Mouse (Mus musculus) intestine, embryonic 14.5 days (tissue): ENCODE measurements around the gene Dclre1b. TPM values are rescaled to one million over a fixed set of nuclear protein-coding genes. Genes with fewer than 3 reads are reported as not detected.
"Not testable (repeated sequence)": the region's sequence is repeated elsewhere in the genome, so short reads cannot be mapped to it uniquely, and the experiment has no call there.

Experiments
- ATAC-seq: fragments of 200-750 bp; cut with Nextera tagmentation; replicated peaks from 2 replicates; pipeline ENCODE4 v1.8.0; 2017; ENCODE audit warnings: low read depth, moderate number of reproducible peaks, moderate TSS enrichment, moderate library complexity; ENCODE audit not compliant: low FRiP score, low TSS enrichment
- DNase-seq: peaks from one replicate; pipeline ENCODE4 v3.0.0-alpha.2; 2018; ENCODE audit warnings: low spot score
- H3K27ac ChIP-seq: fragments of 300-500 bp; sonication (generic); 2 replicates; pipeline ENCODE4 v1.5.1; 2014; ENCODE audit warnings: low read depth, mild to moderate bottlenecking, control low read depth
- H3K27me3 ChIP-seq: fragments of 300-500 bp; sonication (generic); replicated peaks from 2 replicates; pipeline ENCODE4 v1.6.1; 2014; ENCODE audit warnings: low read length, control low read depth; ENCODE audit not compliant: control insufficient read depth, insufficient read depth
- H3K36me3 ChIP-seq: fragments of 300-500 bp; sonication (generic); 2 replicates; pipeline ENCODE4 v1.6.1; 2014; ENCODE audit warnings: low read length, control low read depth; ENCODE audit not compliant: control insufficient read depth, insufficient read depth
- H3K4me1 ChIP-seq: fragments of 300-500 bp; sonication (generic); replicated peaks from 2 replicates; pipeline ENCODE4 v1.6.1; 2014; ENCODE audit warnings: low read length, control low read depth, mixed read lengths; ENCODE audit not compliant: control insufficient read depth, insufficient read depth
- H3K4me2 ChIP-seq: fragments of 300-500 bp; sonication (generic); 2 replicates; pipeline ENCODE4 v1.6.1; 2014; ENCODE audit warnings: low read length
- H3K4me3 ChIP-seq: fragments of 300-500 bp; sonication (generic); 2 replicates; pipeline ENCODE4 v1.5.1; 2014; ENCODE audit warnings: low read depth, low read length, control low read depth, mixed read lengths
- H3K9ac ChIP-seq: fragments of 300-500 bp; sonication (generic); 2 replicates; pipeline ENCODE4 v1.6.1; 2014; ENCODE audit warnings: mild to moderate bottlenecking, low read length
- H3K9me3 ChIP-seq: fragments of 300-500 bp; sonication (generic); 2 replicates; pipeline ENCODE4 v1.6.1; 2016; ENCODE audit warnings: low read length, control low read depth; ENCODE audit not compliant: control insufficient read depth
- WGBS: fragments of 180-500 bp; shearing (Covaris S2); extraction: QIAGEN DNeasy Blood & Tissue Kit; methylation state at CpG from one replicate; pipeline ENCODE4 v1.1.7; 2014; 5-methylcytosine and 5-hydroxymethylcytosine counted together
- polyA plus RNA-seq: library from polyadenylated mRNA; unstranded; fragments of >200 nt; fragmentation: Nextera tagmentation; extraction: Ambion mirVana; gene quantifications from 2 replicates; pipeline ENCODE4 v1.2.1, GENCODE M21; 2014

Dclre1b gene
- polyA plus RNA-seq, 1 experiment from 2014 or later = 23.9 TPM

GRCm38 (mm10) chr3:103850644-103851363 lies 41.6 kb upstream of the Dclre1b start:
- ATAC-seq (no peak), DNase-seq (no peak)
- Histone ChIP-seq H3K27ac (no peak overlapping the region), H3K9me3 (no peaks in the 10 kb centered on the region), H3K36me3 (no peaks in the 10 kb centered on the region), H3K4me2 (no peak overlapping the region), H3K27me3 (no peaks in the 10 kb centered on the region), H3K4me3 (no peak overlapping the region), H3K4me1 (no peaks in the 10 kb centered on the region), H3K9ac (no peak overlapping the region)
- WGBS = 73% methylated on average over 9 of the region's 9 CpGs

GRCm38 (mm10) chr3:103840946-103841345 lies 31.7 kb upstream of the Dclre1b start:
- not testable (repeated sequence) for ATAC-seq, H3K4me2 ChIP-seq

GRCm38 (mm10) chr3:103840195-103840594 lies 31.0 kb upstream of the Dclre1b start:
- WGBS = 82% methylated on average over 3 of the region's 3 CpGs
- H3K36me3 ChIP-seq, ATAC-seq: not testable (repeated sequence)

More at GRCm38 (mm10) chr3:103840946-103841345, 31.7 kb upstream of the Dclre1b start:
- 93% methylated on average over 7 of the region's 7 CpGs for WGBS
- H3K9ac ChIP-seq, H3K27me3 ChIP-seq, H3K4me3 ChIP-seq, H3K27ac ChIP-seq, H3K9me3 ChIP-seq, H3K4me1 ChIP-seq, DNase-seq, H3K36me3 ChIP-seq: not testable (repeated sequence)

GRCm38 (mm10) chr3:103839711-103840110 lies 30.5 kb upstream of the Dclre1b start:
- Histone ChIP-seq H3K36me3 (no peaks in the 10 kb centered on the region), H3K27ac (no peak overlapping the region), H3K9ac (no peak overlapping the region), H3K27me3 (no peaks in the 10 kb centered on the region), H3K9me3 (0 out of 2 replicates have a peak, but pooled peaks cover 4% of the 10 kb centered on the region), H3K4me1 (no peaks in the 10 kb centered on the region), H3K4me3 (no peak overlapping the region), H3K4me2 (no peak overlapping the region)
- DNase-seq (no peak), ATAC-seq (no peak)
- WGBS = 93% methylated on average over 6 of the region's 6 CpGs

More at GRCm38 (mm10) chr3:103840195-103840594, 31.0 kb upstream of the Dclre1b start:
- not testable (repeated sequence) for H3K4me2 ChIP-seq, H3K4me3 ChIP-seq, H3K4me1 ChIP-seq, DNase-seq, H3K9me3 ChIP-seq, H3K27ac ChIP-seq, H3K27me3 ChIP-seq, H3K9ac ChIP-seq

- no peaks in the 10 kb centered on the region for H3K4me1 ChIP-seq
- DNase-seq (no peak), ATAC-seq (no peak)
- H3K9me3 ChIP-seq = no peaks in the 10 kb centered on the region
- no peak overlapping the region for H3K4me3 ChIP-seq
- H3K27ac ChIP-seq = no peak overlapping the region
- H3K9ac ChIP-seq = no peak overlapping the region
- 93% methylated on average over 5 of the region's 5 CpGs for WGBS
- no peak overlapping the region for H3K4me2 ChIP-seq
- H3K27me3 ChIP-seq = no peaks in the 10 kb centered on the region
- no peaks in the 10 kb centered on the region for H3K36me3 ChIP-seq
Observed at GRCm38 (mm10) chr3:103836453-103836852, 27.2 kb upstream of the Dclre1b start.

- Histone ChIP-seq H3K36me3 (no peaks in the 10 kb centered on the region), H3K4me3 (no peak overlapping the region), H3K9me3 (no peaks in the 10 kb centered on the region), H3K27me3 (no peaks in the 10 kb centered on the region), H3K9ac (no peak overlapping the region), H3K4me1 (no peaks in the 10 kb centered on the region), H3K27ac (no peak overlapping the region), H3K4me2 (no peak overlapping the region)
- ATAC-seq = no peak
- 78% methylated on average over 10 of the region's 10 CpGs for WGBS
- DNase-seq = no peak
Observed at GRCm38 (mm10) chr3:103835951-103836310, 26.7 kb upstream of the Dclre1b start.

GRCm38 (mm10) chr3:103835272-103835950 lies 26.2 kb upstream of the Dclre1b start:
- ATAC-seq = no peak
- H3K4me3 ChIP-seq = no peak overlapping the region
- no peak overlapping the region for H3K9ac ChIP-seq
- no peaks in the 10 kb centered on the region for H3K4me1 ChIP-seq
- H3K9me3 ChIP-seq = no peaks in the 10 kb centered on the region
- no peak overlapping the region for H3K27ac ChIP-seq
- no peaks in the 10 kb centered on the region for H3K27me3 ChIP-seq
- no peak overlapping the region for H3K4me2 ChIP-seq
- no peak for DNase-seq
- H3K36me3 ChIP-seq = no peaks in the 10 kb centered on the region
- WGBS = 79% methylated on average over 6 of the region's 6 CpGs

- Histone ChIP-seq H3K27ac (no peak overlapping the region), H3K9me3 (no peaks in the 10 kb centered on the region), H3K36me3 (no peaks in the 10 kb centered on the region), H3K9ac (no peak overlapping the region), H3K27me3 (no peaks in the 10 kb centered on the region), H3K4me1 (no peaks in the 10 kb centered on the region), H3K4me2 (no peak overlapping the region), H3K4me3 (no peak overlapping the region)
- no peak for DNase-seq
- WGBS = 89% methylated on average over 2 of the region's 2 CpGs
- no peak for ATAC-seq
Observed at GRCm38 (mm10) chr3:103834001-103834400, 24.8 kb upstream of the Dclre1b start.

GRCm38 (mm10) chr3:103832426-103832825 lies 23.2 kb upstream of the Dclre1b start, which contains the start of gene Bcl2l15:
Bcl2l15 (plus strand) TSS chr3:103832601.
- Histone ChIP-seq H3K4me3 (no peak within 1 kb of the TSS), H3K4me1 (no peaks in the 10 kb centered on the region), H3K36me3 (no peaks in the 10 kb centered on the region), H3K27me3 (no peaks in the 10 kb centered on the region), H3K9me3 (no peaks in the 10 kb centered on the region), H3K4me2 (no peak within 1 kb of the TSS), H3K27ac (no peak within 1 kb of the TSS), H3K9ac (no peak within 1 kb of the TSS)
- no peak for ATAC-seq
- DNase-seq = no peak
